Mouse (Mus musculus): ENCODE measurements around the gene Gnao1. TPM values are rescaled to one million over a fixed set of nuclear protein-coding genes. Genes with fewer than 3 reads are reported as not detected.

The Gnao1 gene
- total and polyA plus RNA-seq, 2 experiments: under 0.01 to 0.26 TPM

DNA sequence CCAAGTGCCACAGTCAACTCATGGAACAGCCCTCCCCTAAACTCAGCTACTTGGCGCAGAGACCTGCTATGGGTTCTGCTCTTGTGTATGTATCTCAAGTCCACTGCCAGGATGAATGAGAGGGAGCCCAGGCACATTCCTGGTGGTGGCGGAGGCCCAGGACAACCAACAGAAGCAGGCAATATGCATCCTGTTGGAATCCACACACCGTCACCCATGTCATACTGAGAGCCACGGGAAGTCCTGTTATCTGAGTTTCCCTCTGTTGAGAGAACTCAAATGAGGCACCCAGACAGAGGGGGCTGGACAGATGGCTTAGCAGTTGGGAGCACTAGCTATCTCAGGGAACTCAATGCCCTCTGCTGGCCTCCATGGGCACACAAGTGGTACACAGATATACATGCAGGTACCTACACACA lies 131.9 kb downstream of the Gnao1 start:
- WGBS: 69% methylated on average over 4 of the region's 4 CpGs
- Histone ChIP-seq H3K27me3 (ENCODE audit: control insufficient read depth, insufficient read depth, low read length) (no peaks in the 10 kb centered on the region), H3K79me2 (ENCODE audit: control insufficient read depth, insufficient read depth, low read length) (no peaks in the 10 kb centered on the region), H3K9ac (ENCODE audit: low read depth, low read length) (no peak overlapping the region), H3K36me3 (ENCODE audit: control insufficient read depth, insufficient read depth, low read length) (no peaks in the 10 kb centered on the region), H3K4me1 (ENCODE audit: control insufficient read depth, insufficient read depth, low read length) (no peaks in the 10 kb centered on the region), H3K4me3 (ENCODE audit: insufficient read depth, low read depth, low read length) (no peak overlapping the region), H3K27ac (replicated peaks; ENCODE audit: insufficient read depth, low read depth, low read length) (no peak overlapping the region)
- no peak for DNase-seq (ENCODE audit: extremely low read depth, low read depth, low spot score)
- TF ChIP-seq CTCF (IDR thresholded peaks at IDR 0.05; ENCODE audit: low read depth, low read length): no peak
- no peak for TF ChIP-seq POLR2A (IDR thresholded peaks at IDR 0.05; ENCODE audit: extremely low read depth, insufficient read depth, low read length)

DNA sequence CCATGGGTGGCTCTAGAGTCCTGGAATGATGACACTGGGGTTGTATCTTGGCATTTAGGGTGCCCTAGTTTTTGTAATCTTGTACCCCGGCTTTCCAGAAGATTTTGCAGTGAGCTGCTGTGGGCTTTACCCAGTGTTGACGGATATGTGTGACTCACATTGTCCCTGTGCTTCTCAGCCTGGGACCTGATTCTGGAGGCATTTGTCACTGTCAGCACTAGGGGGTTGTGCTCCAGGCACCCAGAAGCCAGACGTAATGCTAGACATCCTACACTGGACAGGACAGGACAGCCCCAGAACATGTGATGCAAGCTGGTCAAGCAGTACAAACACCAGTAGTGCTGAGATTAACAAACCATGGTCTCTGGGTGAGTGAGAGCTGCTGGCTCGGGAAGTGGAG lies 136.0 kb downstream of the Gnao1 start:
- H3K79me2 ChIP-seq (ENCODE audit: control insufficient read depth, insufficient read depth, low read length): no peaks in the 10 kb centered on the region
- WGBS: 80% methylated on average over 4 of the region's 4 CpGs
- no peak overlapping the region for H3K4me3 ChIP-seq (ENCODE audit: insufficient read depth, low read depth, low read length)
- H3K4me1 ChIP-seq (ENCODE audit: control insufficient read depth, insufficient read depth, low read length): no peaks in the 10 kb centered on the region
- no peak for TF ChIP-seq CTCF (IDR thresholded peaks at IDR 0.05; ENCODE audit: low read depth, low read length)
- no peak for TF ChIP-seq POLR2A (IDR thresholded peaks at IDR 0.05; ENCODE audit: extremely low read depth, insufficient read depth, low read length)
- no peaks in the 10 kb centered on the region for H3K27me3 ChIP-seq (ENCODE audit: control insufficient read depth, insufficient read depth, low read length)
- no peak overlapping the region for H3K9ac ChIP-seq (ENCODE audit: low read depth, low read length)
- no peak for DNase-seq (ENCODE audit: extremely low read depth, low read depth, low spot score)
- H3K27ac ChIP-seq (replicated peaks; ENCODE audit: insufficient read depth, low read depth, low read length): no peak overlapping the region
- H3K36me3 ChIP-seq (ENCODE audit: control insufficient read depth, insufficient read depth, low read length): no peaks in the 10 kb centered on the region

DNA sequence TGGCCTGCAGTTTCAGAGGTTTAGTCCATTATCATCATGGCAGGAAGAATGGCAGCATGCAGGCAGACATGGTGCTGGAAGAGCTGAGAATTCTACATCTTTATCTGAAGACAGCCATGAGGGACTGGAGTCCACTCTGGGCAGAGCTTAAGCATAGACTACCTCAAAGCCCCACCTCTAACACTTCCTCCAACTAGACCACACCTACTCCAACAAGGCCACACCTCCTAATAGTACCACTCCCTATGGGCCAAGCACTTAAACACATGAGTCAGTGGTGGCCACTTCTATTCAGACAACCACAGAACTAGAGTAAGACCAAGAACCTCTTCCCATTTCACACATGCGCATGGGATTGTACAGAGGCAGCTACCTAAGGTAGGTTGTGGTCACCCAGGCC lies 136.6 kb downstream of the Gnao1 start:
- Histone ChIP-seq H3K79me2 (ENCODE audit: control insufficient read depth, insufficient read depth, low read length) (no peaks in the 10 kb centered on the region), H3K27me3 (ENCODE audit: control insufficient read depth, insufficient read depth, low read length) (no peaks in the 10 kb centered on the region), H3K36me3 (ENCODE audit: control insufficient read depth, insufficient read depth, low read length) (no peaks in the 10 kb centered on the region), H3K27ac (replicated peaks; ENCODE audit: insufficient read depth, low read depth, low read length) (no peak overlapping the region), H3K9ac (ENCODE audit: low read depth, low read length) (no peak overlapping the region), H3K4me3 (ENCODE audit: insufficient read depth, low read depth, low read length) (no peak overlapping the region), H3K4me1 (ENCODE audit: control insufficient read depth, insufficient read depth, low read length) (no peaks in the 10 kb centered on the region)
- DNase-seq (ENCODE audit: extremely low read depth, low read depth, low spot score): no peak
- TF ChIP-seq CTCF (IDR thresholded peaks at IDR 0.05; ENCODE audit: low read depth, low read length) (no peak), POLR2A (IDR thresholded peaks at IDR 0.05; ENCODE audit: extremely low read depth, insufficient read depth, low read length) (no peak)
- WGBS: 100% methylated on average over 1 of the region's 1 CpGs

DNA sequence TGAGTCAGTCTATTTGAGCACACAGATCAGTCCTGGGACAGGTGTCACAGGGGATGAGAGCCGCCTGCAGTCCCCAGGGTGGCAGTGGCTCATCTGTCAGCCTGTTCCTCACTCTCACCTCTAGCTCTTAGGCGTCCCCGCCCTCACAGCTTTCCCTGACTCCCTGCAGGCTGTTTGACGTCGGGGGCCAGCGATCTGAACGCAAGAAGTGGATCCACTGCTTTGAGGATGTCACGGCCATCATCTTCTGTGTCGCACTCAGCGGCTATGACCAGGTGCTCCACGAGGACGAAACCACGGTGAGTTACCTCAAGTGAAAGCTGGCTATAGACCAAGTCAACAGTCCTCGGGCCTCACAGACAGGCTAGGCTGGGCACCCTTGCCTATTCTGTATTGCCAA lies 140.4 kb downstream of the Gnao1 start:
- Histone ChIP-seq H3K27me3 (ENCODE audit: control insufficient read depth, insufficient read depth, low read length) (no peaks in the 10 kb centered on the region), H3K4me1 (ENCODE audit: control insufficient read depth, insufficient read depth, low read length) (no peaks in the 10 kb centered on the region), H3K4me3 (ENCODE audit: insufficient read depth, low read depth, low read length) (no peak overlapping the region), H3K9ac (ENCODE audit: low read depth, low read length) (no peak overlapping the region), H3K36me3 (ENCODE audit: control insufficient read depth, insufficient read depth, low read length) (no peaks in the 10 kb centered on the region), H3K27ac (replicated peaks; ENCODE audit: insufficient read depth, low read depth, low read length) (no peak overlapping the region), H3K79me2 (ENCODE audit: control insufficient read depth, insufficient read depth, low read length) (no peaks in the 10 kb centered on the region)
- DNase-seq (ENCODE audit: extremely low read depth, low read depth, low spot score): no peak
- WGBS: 78% methylated on average over 14 of the region's 14 CpGs
- TF ChIP-seq POLR2A (IDR thresholded peaks at IDR 0.05; ENCODE audit: extremely low read depth, insufficient read depth, low read length): no peak
- TF ChIP-seq CTCF (IDR thresholded peaks at IDR 0.05; ENCODE audit: low read depth, low read length): no peak

DNA sequence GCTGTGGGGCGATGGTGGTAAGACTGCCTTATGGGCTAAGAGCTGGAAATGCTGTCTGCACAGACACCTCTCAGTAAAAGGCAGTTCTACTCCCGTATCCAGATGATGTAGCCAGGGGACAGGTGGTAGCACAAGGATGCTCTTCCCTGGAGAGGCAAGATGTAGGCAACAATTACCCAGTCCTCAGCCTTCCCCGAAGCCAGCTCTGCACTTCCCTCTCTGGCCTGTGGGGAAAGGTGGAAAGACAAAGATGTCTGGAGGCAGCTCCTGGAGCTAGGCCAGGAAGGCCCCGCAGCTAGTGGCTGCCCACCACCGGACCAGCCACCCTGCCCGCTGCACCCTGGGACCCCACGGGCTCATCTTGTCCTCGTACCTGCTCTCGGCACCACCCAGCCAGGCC lies 142.7 kb downstream of the Gnao1 start:
- H3K27ac ChIP-seq (replicated peaks; ENCODE audit: insufficient read depth, low read depth, low read length): no peak overlapping the region
- H3K9ac ChIP-seq (ENCODE audit: low read depth, low read length): no peak overlapping the region
- no peak overlapping the region for H3K4me3 ChIP-seq (ENCODE audit: insufficient read depth, low read depth, low read length)
- no peaks in the 10 kb centered on the region for H3K27me3 ChIP-seq (ENCODE audit: control insufficient read depth, insufficient read depth, low read length)
- H3K79me2 ChIP-seq (ENCODE audit: control insufficient read depth, insufficient read depth, low read length): no peaks in the 10 kb centered on the region
- 93% methylated on average over 9 of the region's 9 CpGs for WGBS
- H3K4me1 ChIP-seq (ENCODE audit: control insufficient read depth, insufficient read depth, low read length): no peaks in the 10 kb centered on the region
- TF ChIP-seq CTCF (IDR thresholded peaks at IDR 0.05; ENCODE audit: low read depth, low read length) (no peak), POLR2A (IDR thresholded peaks at IDR 0.05; ENCODE audit: extremely low read depth, insufficient read depth, low read length) (no peak)
- no peak for DNase-seq (ENCODE audit: extremely low read depth, low read depth, low spot score)
- no peaks in the 10 kb centered on the region for H3K36me3 ChIP-seq (ENCODE audit: control insufficient read depth, insufficient read depth, low read length)

DNA sequence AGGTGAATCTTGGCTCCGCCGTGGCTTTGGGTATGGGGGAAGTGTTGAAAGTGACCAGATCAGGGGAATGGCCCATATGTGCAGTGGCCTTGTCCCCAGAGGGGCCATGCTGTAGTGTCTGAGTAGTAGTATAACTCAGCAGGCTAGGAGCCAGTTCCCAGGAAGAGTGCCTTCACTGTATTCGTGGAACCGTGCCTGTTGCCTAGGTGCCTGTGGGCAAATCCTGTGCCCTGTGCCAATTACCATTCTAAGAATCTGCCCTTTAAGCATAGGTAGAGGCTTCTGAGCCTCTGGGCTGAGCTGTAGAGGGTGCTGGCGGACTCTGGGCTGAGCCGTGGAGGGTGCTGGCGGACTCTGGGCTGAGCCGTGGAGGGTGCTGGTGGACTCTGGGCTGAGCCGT lies 148.6 kb downstream of the Gnao1 start:
- H3K9ac ChIP-seq (ENCODE audit: low read depth, low read length): no peak overlapping the region
- 67% methylated on average over 9 of the region's 9 CpGs for WGBS
- H3K27me3 ChIP-seq (ENCODE audit: control insufficient read depth, insufficient read depth, low read length): no peaks in the 10 kb centered on the region
- no peak for TF ChIP-seq CTCF (IDR thresholded peaks at IDR 0.05; ENCODE audit: low read depth, low read length)
- H3K4me1 ChIP-seq (ENCODE audit: control insufficient read depth, insufficient read depth, low read length): no peaks in the 10 kb centered on the region
- no peak overlapping the region for H3K4me3 ChIP-seq (ENCODE audit: insufficient read depth, low read depth, low read length)
- no peaks in the 10 kb centered on the region for H3K79me2 ChIP-seq (ENCODE audit: control insufficient read depth, insufficient read depth, low read length)
- H3K27ac ChIP-seq (replicated peaks; ENCODE audit: insufficient read depth, low read depth, low read length): no peak overlapping the region
- no peaks in the 10 kb centered on the region for H3K36me3 ChIP-seq (ENCODE audit: control insufficient read depth, insufficient read depth, low read length)
- peak; percentile 62 for DNase-seq (ENCODE audit: extremely low read depth, low read depth, low spot score)

Measured in liver, adult 2 months (tissue).